Mouse (Mus musculus): ENCODE results near the gene Adnp. TPM values are rescaled to one million over a fixed set of nuclear protein-coding genes. Genes with fewer than 3 reads are reported as not detected.

The Adnp gene
- 23.3 TPM in 2 replicates for polyA plus RNA-seq (2012; rRNA removed)

GRCm38 (mm10) chr2:168206725-168207644 is at the start of gene Adnp:
Adnp (minus strand) TSS chr2:168207112.

GRCm38 (mm10) chr2:168230026-168230728 is 23.3 kb upstream of the Adnp start, which contains the start of the genes Gm20716, Dpm1 and Mocs3:
Gm20716 (minus strand) TSS chr2:168230364.
Dpm1 (minus strand) TSS chr2:168230591.
Mocs3 (plus strand) TSS chr2:168230622.

Other genes starting within 250 kb of the Adnp start
- 7.4 and 8.9 TPM in 2 replicates for gene Ripor3, start 196.5 kb downstream of the Adnp start, polyA plus RNA-seq (2012; rRNA removed)
- 9.9 and 11.0 TPM in 2 replicates for gene Pard6b, start 126.1 kb downstream of the Adnp start, polyA plus RNA-seq (2012; rRNA removed)
- not detected in 2 replicates for gene Gm20716, start 23.3 kb upstream of the Adnp start, polyA plus RNA-seq (2012; rRNA removed)
- gene Dpm1, start 23.5 kb upstream of the Adnp start, polyA plus RNA-seq (2012; rRNA removed) = 26.3 and 37.1 TPM in 2 replicates
- gene Mocs3, start 23.5 kb upstream of the Adnp start, polyA plus RNA-seq (2012; rRNA removed) = 58.1 and 100 TPM in 2 replicates
- gene Kcng1, start 74.6 kb upstream of the Adnp start, polyA plus RNA-seq (2012; rRNA removed) = 4.0 and 4.7 TPM in 2 replicates